In the genomic region with DNA sequence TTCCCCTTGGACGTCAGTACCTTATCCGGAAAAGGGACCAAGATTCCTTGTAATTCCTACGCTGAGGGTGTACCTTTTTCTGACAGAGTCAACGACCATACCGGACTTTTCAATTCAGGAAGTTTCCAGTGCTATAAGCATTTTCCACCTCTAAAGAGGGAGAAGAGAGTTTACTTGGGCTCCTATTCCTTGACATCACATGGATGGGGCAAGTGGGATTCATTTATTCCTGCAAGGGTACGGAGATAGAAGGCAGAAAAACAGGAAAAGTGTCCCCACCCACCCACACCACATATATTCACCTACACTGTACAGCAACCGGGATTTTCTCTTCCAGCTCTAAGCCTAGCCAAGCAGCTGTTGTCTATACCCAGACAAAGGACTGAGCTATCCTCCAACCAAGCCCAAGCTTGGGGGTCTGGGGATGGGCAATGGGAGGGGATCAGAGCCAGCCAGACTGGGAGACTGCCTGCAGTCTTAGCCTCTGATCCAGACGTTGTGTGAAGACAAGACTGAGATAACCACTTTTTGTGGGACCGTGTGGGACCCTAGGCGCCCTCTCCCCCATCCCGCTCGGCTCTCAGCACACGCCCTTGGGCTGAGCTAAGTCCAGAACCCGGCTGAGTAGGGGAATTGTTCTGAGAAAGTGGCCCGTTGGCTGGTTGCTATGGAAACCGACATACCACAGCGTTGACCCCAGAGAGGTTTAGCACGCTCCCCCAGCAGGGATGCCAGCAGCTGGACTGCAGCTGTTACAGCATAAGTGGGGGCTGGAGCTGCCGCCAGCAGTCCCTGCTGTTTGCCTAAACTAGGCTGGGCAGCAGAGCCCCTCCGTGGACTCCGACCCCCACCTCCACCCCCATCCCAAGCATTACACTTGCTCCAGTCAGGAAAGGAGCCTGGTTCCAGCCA, we compare ENCODE assay signal across 8 mouse cellular contexts.
DNase-seq lines count a peak whose midpoint lies in the region; ATAC-seq lines count a peak whose summit lies in the region.

No protein-coding gene starts in this region.

- peak overlapping the region; percentile 41 for H3K9ac ChIP-seq in forebrain, embryonic 14.5 days (ENCODE audit: low read length)
- peak overlapping the region; percentile 5; the same call in 1 of the 2 replicates for H3K9ac ChIP-seq in limb, embryonic 12.5 days (replicated peaks)
- H3K9ac ChIP-seq in neural tube, embryonic 11.5 days (ENCODE audit: low read length), result peak overlapping the region; percentile 29

- WGBS in forebrain, embryonic 14.5 days, result 18% methylated on average over 21 of the region's 21 CpGs
- 11% methylated on average over 21 of the region's 21 CpGs for WGBS in hindbrain, embryonic 10.5 days
- WGBS in limb, embryonic 12.5 days, result 7% methylated on average over 21 of the region's 21 CpGs
- WGBS in neural tube, embryonic 11.5 days, result 12% methylated on average over 21 of the region's 21 CpGs

- H3K4me1 ChIP-seq in forebrain, embryonic 14.5 days (ENCODE audit: control insufficient read depth, insufficient read depth, low read length), result peaks cover 19% of the 10 kb centered on the region
- peaks cover 75% of the 10 kb centered on the region for H3K4me1 ChIP-seq in hindbrain, embryonic 10.5 days (replicated peaks)
- peaks cover 65% of the 10 kb centered on the region for H3K4me1 ChIP-seq in limb, embryonic 12.5 days (replicated peaks)
- peaks cover 50% of the 10 kb centered on the region for H3K4me1 ChIP-seq in neural tube, embryonic 11.5 days (ENCODE audit: control insufficient read depth, insufficient read depth, low read length)

- H3K4me2 ChIP-seq in forebrain, embryonic 14.5 days (ENCODE audit: low read length), result peak overlapping the region; percentile 28
- H3K4me2 ChIP-seq in limb, embryonic 12.5 days, result peak overlapping the region; percentile 52
- peak overlapping the region; percentile 42 for H3K4me2 ChIP-seq in neural tube, embryonic 11.5 days (ENCODE audit: low read depth)

- H3K27ac ChIP-seq in forebrain, embryonic 14.5 days (ENCODE audit: low read depth, low read length), result peak overlapping the region; percentile 29; the same call in 1 of the 2 replicates
- peak overlapping the region; percentile 91 for H3K27ac ChIP-seq in hindbrain, embryonic 10.5 days
- H3K27ac ChIP-seq in limb, embryonic 12.5 days, result peak overlapping the region; percentile 89
- peak overlapping the region; percentile 83 for H3K27ac ChIP-seq in neural tube, embryonic 11.5 days (ENCODE audit: low read depth, low read length)

- H3K27me3 ChIP-seq in forebrain, embryonic 14.5 days (replicated peaks; ENCODE audit: control insufficient read depth, insufficient read depth, low read length), result no peaks in the 10 kb centered on the region
- H3K27me3 ChIP-seq in hindbrain, embryonic 10.5 days (ENCODE audit: insufficient read depth, poor library complexity, severe bottlenecking), result no peaks in the 10 kb centered on the region
- H3K27me3 ChIP-seq in limb, embryonic 12.5 days, result peaks cover 3% of the 10 kb centered on the region
- no peaks in the 10 kb centered on the region for H3K27me3 ChIP-seq in neural tube, embryonic 11.5 days (ENCODE audit: control insufficient read depth, insufficient read depth, low read length)

- DNase-seq in 3134 (ENCODE audit: extremely low read depth, insufficient read length, low spot score), result peak; percentile 20
- peak; percentile 68 for DNase-seq in Muller cell, postnatal 12 days (ENCODE audit: inconsistent ontology term)
- DNase-seq in forebrain, embryonic 14.5 days (ENCODE audit: low spot score), result peak; percentile 76
- peak; percentile 92 for DNase-seq in hindbrain, embryonic 10.5 days (ENCODE audit: low spot score)
- DNase-seq in neural tube, embryonic 11.5 days (ENCODE audit: low spot score), result peak; percentile 88
- no peak for DNase-seq in c-Kit-positive CD71-positive TER-119-positive erythroid progenitor cells, embryonic 14.5 days (ENCODE audit: low spot score)
- DNase-seq in adipocyte (ENCODE audit: low spot score), result no peak

- peak; percentile 81 for ATAC-seq in forebrain, embryonic 14.5 days
- peak; percentile 94 for ATAC-seq in limb, embryonic 12.5 days (ENCODE audit: insufficient number of reproducible peaks, insufficient read depth, low FRiP score, low TSS enrichment, low read depth)
- peak; percentile 84 for ATAC-seq in neural tube, embryonic 11.5 days (ENCODE audit: insufficient read depth, low FRiP score, low TSS enrichment)

- peak overlapping the region; percentile 11; the same call in 1 of the 2 replicates for H3K4me3 ChIP-seq in forebrain, embryonic 14.5 days (ENCODE audit: low read depth, low read length)
- H3K4me3 ChIP-seq in hindbrain, embryonic 10.5 days, result peak overlapping the region; percentile 40
- H3K4me3 ChIP-seq in limb, embryonic 12.5 days (replicated peaks), result peak overlapping the region; percentile 15; the same call in 1 of the 2 replicates
- H3K4me3 ChIP-seq in neural tube, embryonic 11.5 days (ENCODE audit: low read depth, low read length), result no peak overlapping the region; the same call in 1 of the 2 replicates

- no peaks in the 10 kb centered on the region for H3K36me3 ChIP-seq in forebrain, embryonic 14.5 days (ENCODE audit: control insufficient read depth, insufficient read depth, low read length)
- peaks cover 9% of the 10 kb centered on the region; the same call in 1 of the 2 replicates for H3K36me3 ChIP-seq in hindbrain, embryonic 10.5 days
- no peaks in the 10 kb centered on the region; the same call in 1 of the 2 replicates for H3K36me3 ChIP-seq in limb, embryonic 12.5 days
- no peaks in the 10 kb centered on the region for H3K36me3 ChIP-seq in neural tube, embryonic 11.5 days (ENCODE audit: control insufficient read depth, insufficient read depth, low read length)

- H3K9me3 ChIP-seq in forebrain, embryonic 14.5 days (replicated peaks; ENCODE audit: control insufficient read depth, low read length), result no peaks in the 10 kb centered on the region
- no peaks in the 10 kb centered on the region for H3K9me3 ChIP-seq in hindbrain, embryonic 10.5 days
- no peaks in the 10 kb centered on the region for H3K9me3 ChIP-seq in limb, embryonic 12.5 days
- H3K9me3 ChIP-seq in neural tube, embryonic 11.5 days (ENCODE audit: control insufficient read depth, low read length), result no peaks in the 10 kb centered on the region

Comparison
In these comparisons a context has a peak if more than half of its experiments do, and no peak if none do; other contexts are left out.
1. DNase-seq: peak in 3134 (single experiment), Muller cell, postnatal 12 days (single experiment), forebrain, embryonic 14.5 days (single experiment), hindbrain, embryonic 10.5 days (single experiment) and neural tube, embryonic 11.5 days (single experiment); none in c-Kit-positive CD71-positive TER-119-positive erythroid progenitor cells, embryonic 14.5 days (single experiment) and adipocyte (single experiment).
2. H3K27ac ChIP-seq: peak in every context shown above with its lines; median percentile 91 in hindbrain, embryonic 10.5 days; 89 in limb, embryonic 12.5 days; 83 in neural tube, embryonic 11.5 days; 29 in forebrain, embryonic 14.5 days.
3. Peak in every context shown above with its lines, with median percentiles within 50 percentile points of each other: ATAC-seq, H3K4me2 ChIP-seq and H3K9ac ChIP-seq.